In genomic region chr11:46875774-46876173, GRCm38 (mm10) we compare ENCODE assay signal across 15 mouse cellular contexts.
DNase-seq lines count a peak whose midpoint lies in the region.
"Had no signal": no experiment of that assay in that cellular context is flagged by ENCODE, and none has a peak within 500 bp of the region (broad histone marks: within the 10 kb centered on the region; RNA-seq: fewer than 3 reads in every experiment).

No protein-coding gene starts in this region.

- DNase-seq in left cerebral cortex, adult 11 months (ENCODE audit: low spot score), result peak; percentile 9
- DNase-seq in left cerebral cortex, postnatal 4 days, result no peak
- DNase-seq in brain, adult 2 months (ENCODE audit: low read depth, low spot score), result peak; percentile 52
- peak; percentile 5 to 62 for DNase-seq in frontal cortex, adult 2 months (ENCODE audit: extremely low spot score in 1 of 2, low spot score in 1 of 2)
- DNase-seq in right cerebral cortex, postnatal 10 days (ENCODE audit: low spot score in 2 of 2), result peak; percentile 21 to 28
- no peak for DNase-seq in cerebellum, postnatal 36 days
- DNase-seq in kidney, adult 9 months, result no peak
- DNase-seq: adrenal gland, postnatal 14 days; cerebellum, adult 18-20 months; cerebellum, postnatal 10 days; gastrocnemius, postnatal 14 days; heart, postnatal 36 days; kidney, adult 8-10 months; kidney, postnatal 10 days; lung, embryonic 14.5 days had no signal

- intact Hi-C loops in left cerebral cortex, postnatal 4 days (cut with DNase I), result no loop called here

Comparison
In these comparisons a context has a peak if more than half of its experiments do, and no peak if none do; other contexts are left out.
1. DNase-seq: peak in left cerebral cortex, adult 11 months (single experiment), brain, adult 2 months (single experiment), frontal cortex, adult 2 months (2 of 2) and right cerebral cortex, postnatal 10 days (2 of 2); none in left cerebral cortex, postnatal 4 days (single experiment), cerebellum, postnatal 36 days (0 of 2) and kidney, adult 9 months (single experiment).